Mouse (Mus musculus): ENCODE data around the gene Gli1. TPM values are rescaled to one million over a fixed set of nuclear protein-coding genes. Genes with fewer than 3 reads are reported as not detected.
A peak's percentile ranks its signal among the peaks of the same experiment; 100 is the strongest.
"Not testable (repeated sequence)": the region's sequence is repeated elsewhere in the genome, so short reads cannot be mapped to it uniquely, and the experiment has no call there.

Gli1 gene
- total RNA-seq, 2 experiments from 2014 or later = 5.2 to 5.6 TPM

- no peak for DNase-seq
These were observed 20.2 kb downstream of the Gli1 start, which contains the start of gene Arhgap9 for GRCm38 (mm10) chr10:127321621-127322020. TSS of gene Arhgap9 (plus strand) at chr10:127321964.

DNA sequence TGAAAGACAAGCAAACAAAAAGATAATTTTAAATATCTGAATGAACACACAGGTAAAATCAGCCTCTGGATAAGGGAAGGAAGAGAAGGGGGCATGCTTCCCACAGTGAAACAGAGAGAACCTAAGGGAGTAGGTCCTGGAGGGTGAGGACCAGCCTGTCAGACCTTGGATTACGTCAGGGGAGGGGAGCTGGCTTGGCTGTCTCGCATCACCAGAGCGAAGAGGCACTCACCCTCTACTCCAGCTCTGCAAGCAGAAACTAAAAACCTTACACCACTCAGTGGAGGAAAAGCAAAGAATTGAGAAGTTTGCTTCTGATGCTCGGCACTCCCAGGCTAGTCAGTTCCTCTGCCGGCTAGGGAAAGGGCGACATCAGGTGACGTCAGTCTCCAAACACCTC is 21.8 kb downstream of the Gli1 start:
- DNase-seq = no peak

- no peak for DNase-seq
These were observed 23.8 kb downstream of the Gli1 start for GRCm38 (mm10) chr10:127318009-127318408.

DNA sequence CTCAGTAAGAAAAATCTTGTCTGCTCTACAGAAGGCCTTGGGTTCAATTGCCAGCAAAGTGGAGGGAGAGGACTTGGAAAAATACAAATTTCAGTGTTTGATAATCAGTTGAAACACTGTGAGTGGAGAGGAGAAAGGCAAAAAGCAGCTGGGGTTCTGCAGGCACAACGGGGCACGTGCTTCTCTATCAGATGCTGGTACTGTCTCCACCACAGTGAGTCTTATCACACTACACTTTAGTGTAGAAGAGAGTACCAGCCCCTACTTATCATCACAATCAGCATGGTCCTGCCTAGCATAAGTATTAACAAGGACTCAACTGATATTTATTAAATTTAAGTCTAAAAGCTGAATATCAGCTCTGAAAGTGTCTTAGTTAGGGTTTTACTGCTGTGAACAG is 24.5 kb downstream of the Gli1 start:
- no peak for DNase-seq

DNA sequence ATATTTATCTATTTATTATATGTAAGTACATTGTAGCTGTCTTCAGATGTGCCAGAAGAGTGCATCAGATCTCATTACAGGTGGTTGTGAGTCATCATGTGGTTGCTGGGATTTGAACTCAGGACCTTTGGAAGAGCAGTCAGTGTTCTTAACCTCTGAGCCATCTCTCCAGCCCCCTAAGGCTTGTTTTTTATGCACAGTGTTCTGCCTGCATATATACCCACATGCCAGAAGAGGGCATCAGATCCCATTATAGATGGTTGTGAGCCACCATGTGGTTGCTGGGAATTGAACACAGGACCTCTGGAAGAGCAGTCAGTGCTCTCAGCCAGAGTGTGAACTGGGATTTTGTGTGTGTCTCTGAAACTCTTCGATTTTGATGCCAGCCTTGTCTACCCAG is 26.8 kb downstream of the Gli1 start:
- not testable (repeated sequence) for DNase-seq

- DNase-seq = not testable (repeated sequence)
These were observed 28.3 kb downstream of the Gli1 start for GRCm38 (mm10) chr10:127313516-127313915.

DNA sequence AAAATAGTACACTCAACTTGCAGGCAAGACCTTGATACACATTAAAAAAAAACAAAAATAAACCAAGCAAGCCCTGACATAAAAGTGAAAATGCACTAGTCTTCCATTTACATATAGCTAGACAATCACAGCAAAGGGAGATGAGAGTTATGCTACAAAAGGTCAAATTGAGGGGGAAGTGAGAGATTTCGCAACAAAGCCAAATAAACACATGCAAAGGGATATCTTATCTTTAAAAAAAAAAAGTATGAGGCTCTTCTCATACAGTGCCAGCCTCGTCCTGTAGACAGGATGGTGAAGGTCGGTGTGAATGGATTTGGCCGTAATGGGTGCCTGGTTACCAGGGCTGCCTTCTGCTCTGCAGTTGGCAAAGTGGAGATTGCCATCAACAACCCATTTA is 28.9 kb downstream of the Gli1 start:
- no peak for DNase-seq

DNA sequence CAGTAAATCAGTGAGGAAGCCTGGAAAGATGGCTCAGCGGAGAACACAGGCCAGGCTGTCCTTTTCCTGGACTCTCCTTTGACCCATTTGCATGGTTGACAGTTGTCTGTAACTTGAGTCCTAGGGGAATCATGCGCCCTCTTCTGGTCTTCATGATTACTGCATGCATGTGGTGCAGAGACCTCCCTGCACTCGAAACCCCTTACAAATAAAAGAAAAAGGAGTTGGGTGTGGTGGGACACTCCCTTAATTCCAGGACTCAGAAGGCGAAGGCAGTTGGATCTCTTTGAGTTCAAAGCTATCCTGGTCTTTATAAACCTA is 29.5 kb downstream of the Gli1 start:
- DNase-seq = peak; percentile 87

- DNase-seq = peak; percentile 96
These were observed 30.1 kb downstream of the Gli1 start, which contains the start of gene Mars for GRCm38 (mm10) chr10:127311476-127312355. TSS of gene Mars (minus strand) at chr10:127311786.

- no peak for DNase-seq
These were observed 31.0 kb downstream of the Gli1 start for GRCm38 (mm10) chr10:127310523-127311475.

- DNase-seq = not testable (repeated sequence)
These were observed 32.6 kb downstream of the Gli1 start for GRCm38 (mm10) chr10:127309167-127309566.

DNA sequence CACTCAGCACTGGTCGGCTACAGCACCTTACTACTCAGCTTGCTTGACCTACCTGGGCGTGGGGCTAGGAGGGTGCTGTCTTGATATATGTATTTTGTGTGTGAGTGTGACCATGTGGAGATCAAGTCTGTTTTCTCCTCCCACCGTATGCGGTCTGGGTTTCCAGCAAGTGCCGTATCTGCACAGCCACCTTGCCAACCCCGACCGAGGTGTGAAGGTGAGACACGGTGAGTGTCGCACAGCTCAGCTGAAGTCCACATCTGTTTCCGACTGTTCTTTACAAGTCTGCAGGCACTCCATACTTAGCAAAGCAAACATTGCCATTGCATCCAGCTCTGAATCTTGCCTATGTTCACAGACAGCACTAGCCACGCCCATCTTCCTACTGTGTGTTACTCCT is 38.6 kb downstream of the Gli1 start:
- DNase-seq = no peak

DNA sequence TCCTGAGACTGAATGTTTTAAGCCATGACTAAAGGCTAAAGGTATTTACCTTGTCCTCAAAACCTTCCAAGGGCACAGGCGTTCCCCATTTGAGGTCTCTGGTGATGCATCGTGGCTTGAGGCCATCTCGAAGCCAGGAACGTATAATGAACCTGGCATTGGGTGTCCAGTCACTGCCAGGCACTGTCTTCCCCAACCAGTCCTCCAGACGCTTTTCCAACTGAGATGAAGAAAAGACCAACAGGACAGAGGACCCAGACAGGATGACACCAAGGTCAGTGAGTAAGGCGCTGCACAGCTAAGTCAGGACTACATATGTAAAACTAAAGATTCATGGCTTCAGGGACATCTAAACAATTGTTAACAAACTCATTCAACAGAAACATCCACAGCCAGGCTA is 41.4 kb downstream of the Gli1 start:
- no peak for DNase-seq

DNA sequence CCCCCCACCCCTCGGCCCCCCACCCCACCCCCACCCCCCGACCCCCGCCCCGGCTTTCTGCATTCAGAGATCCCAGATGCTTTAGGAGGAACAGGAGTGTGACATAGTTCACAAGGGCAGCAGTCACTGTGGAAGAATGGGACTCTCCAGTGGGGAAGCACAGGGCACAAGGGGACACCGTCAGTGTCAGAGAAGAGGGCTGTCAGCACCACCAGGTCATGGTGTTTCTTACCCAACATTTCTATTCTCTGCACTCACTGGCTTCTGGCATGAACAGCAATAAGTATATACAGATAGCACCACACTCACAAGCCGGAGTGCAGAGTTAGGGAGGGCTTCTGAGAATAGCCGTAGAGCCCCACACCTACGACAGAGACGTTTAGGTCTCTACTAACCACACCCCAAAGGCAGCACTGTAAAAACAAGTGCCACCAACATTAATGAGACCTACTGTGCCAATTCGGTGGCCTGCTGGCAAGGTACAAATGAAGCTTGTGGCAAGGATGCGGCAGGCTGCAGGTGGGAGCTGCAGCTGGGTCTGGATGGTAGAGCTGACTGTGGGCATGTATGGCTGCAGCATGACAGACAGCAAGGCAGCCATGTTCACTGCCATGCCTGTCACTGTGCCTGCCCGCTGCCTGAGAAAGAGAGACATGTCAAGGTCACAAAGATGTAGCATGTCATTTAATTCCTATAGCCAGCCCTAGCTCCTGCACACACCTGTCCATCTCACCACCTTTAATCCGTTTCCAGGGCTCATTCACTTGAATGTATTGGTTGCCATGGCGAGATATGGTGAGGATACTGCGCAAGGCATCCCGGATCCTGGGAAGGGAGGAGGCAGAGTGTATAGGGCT is 44.5 kb downstream of the Gli1 start:
- DNase-seq = no peak

- DNase-seq = no peak
These were observed 45.6 kb downstream of the Gli1 start for GRCm38 (mm10) chr10:127295986-127296794.

- no peak for DNase-seq
These were observed 46.8 kb downstream of the Gli1 start for GRCm38 (mm10) chr10:127294895-127295510.

DNA sequence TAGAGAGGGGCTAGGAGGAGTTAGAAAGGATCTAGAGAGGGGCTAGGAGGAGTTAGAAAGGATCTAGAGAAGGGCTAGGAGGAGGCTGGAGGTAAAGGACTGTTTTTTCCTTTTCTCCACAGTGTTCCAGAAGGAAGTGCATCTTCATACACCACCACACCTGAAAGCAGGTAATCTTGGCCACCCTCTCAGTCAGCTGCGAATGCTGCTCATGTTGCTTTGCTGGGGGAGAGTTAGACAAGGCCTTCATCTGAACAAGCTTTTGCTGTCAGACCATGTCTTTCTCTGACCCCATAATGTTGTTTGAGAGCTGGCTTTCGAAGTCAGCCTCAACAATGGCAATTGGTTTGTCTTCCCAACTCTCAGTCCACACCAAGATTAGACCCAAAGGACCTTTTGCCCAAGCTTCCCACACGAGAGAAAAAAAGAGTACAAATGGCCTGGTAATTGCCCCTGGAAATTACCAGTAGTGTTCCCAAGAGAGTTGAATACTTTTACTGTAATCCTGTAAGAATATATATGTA is 48.1 kb downstream of the Gli1 start:
- DNase-seq = no peak

- DNase-seq = peak; percentile 78
These were observed 48.7 kb downstream of the Gli1 start for GRCm38 (mm10) chr10:127292987-127293538.

DNA sequence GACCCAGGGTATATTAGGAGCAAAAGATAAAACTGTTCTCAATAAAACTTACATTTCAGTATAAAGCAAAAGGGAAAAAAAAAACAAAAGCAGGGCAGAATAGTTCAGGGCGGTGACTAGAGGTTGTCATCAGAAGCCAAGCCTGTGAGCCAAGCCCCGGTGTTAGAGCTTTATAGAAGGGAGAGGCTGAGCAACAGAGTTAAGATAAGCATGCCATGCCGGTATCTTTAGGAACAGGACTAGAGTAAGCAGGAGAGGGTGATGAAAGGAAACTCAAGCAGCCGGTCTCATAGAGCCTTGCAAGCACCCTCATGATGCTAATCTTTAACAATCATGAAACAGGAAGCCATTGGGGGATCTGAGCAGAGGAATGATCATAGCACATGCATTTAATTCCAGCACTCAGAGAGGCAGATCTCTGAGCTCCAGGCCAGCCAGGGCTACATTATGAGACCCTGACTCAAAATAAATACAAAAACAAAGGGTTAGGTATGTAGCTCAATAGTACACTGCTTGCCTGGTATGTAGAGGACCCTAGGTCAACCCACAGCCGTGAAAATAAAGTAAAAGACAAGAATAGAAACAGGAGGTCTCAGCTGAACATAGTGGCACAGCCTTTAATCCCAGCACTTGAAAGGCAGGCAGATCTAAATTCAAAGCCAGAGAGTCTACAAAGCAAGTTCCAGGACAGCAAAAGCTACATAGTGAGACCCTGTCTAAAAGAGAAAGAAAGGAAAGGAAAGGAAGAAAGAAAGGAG is 49.7 kb downstream of the Gli1 start:
- no peak for DNase-seq

All from adrenal gland, postnatal 10 days (tissue).